Mouse (Mus musculus): ENCODE results near the gene Fgfr2. TPM values are rescaled to one million over a fixed set of nuclear protein-coding genes. Genes with fewer than 3 reads are reported as not detected.

Gene Fgfr2
- polyA plus RNA-seq, 1 experiment from 2014 or later = 20.3 TPM

- Histone ChIP-seq H3K4me3 (ENCODE audit: low read length) (no peak overlapping the region), H3K4me1 (ENCODE audit: control insufficient read depth, insufficient read depth, low read length) (peaks cover 92% of the 10 kb centered on the region), H3K9ac (ENCODE audit: low read length) (peak overlapping the region; percentile 42), H3K27me3 (ENCODE audit: control insufficient read depth, insufficient read depth, low read length) (no peaks in the 10 kb centered on the region), H3K9me3 (replicated peaks; ENCODE audit: control insufficient read depth, low read length) (no peaks in the 10 kb centered on the region), H3K4me2 (ENCODE audit: low read depth, low read length) (no peak overlapping the region), H3K36me3 (ENCODE audit: control insufficient read depth, insufficient read depth) (no peaks in the 10 kb centered on the region), H3K27ac (ENCODE audit: low read length) (peak overlapping the region; percentile 49)
- 51% methylated on average over 5 of the region's 5 CpGs for WGBS
- no peak for ATAC-seq (replicated peaks; ENCODE audit: extremely low read depth, insufficient read depth, low FRiP score)
Observed at GRCm38 (mm10) chr7:132806286-132806685, 316.9 kb downstream of the Fgfr2 start.

DNA sequence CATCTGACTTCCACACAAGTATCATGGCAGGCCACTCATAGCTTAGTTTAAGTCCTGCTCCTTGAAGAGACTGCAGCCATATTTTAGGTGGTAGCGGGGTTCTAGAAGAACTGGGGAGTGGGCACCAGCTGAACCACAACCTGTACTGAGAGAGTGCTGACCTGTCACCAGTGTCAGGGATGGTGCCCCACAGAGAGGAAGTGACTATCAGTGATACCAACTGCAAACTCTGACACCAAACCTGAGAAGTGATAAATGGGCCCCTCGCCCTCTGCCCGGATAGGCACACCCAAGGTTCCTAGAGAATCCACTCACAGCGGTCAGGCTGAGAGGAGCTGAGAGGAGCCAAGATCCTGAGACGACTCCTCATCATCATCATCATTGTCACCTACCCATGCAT lies 318.2 kb downstream of the Fgfr2 start:
- WGBS = 76% methylated on average over 5 of the region's 5 CpGs
- H3K4me3 ChIP-seq (ENCODE audit: low read length) = no peak overlapping the region
- no peaks in the 10 kb centered on the region for H3K36me3 ChIP-seq (ENCODE audit: control insufficient read depth, insufficient read depth)
- no peaks in the 10 kb centered on the region for H3K9me3 ChIP-seq (replicated peaks; ENCODE audit: control insufficient read depth, low read length)
- H3K9ac ChIP-seq (ENCODE audit: low read length) = no peak overlapping the region
- H3K27ac ChIP-seq (ENCODE audit: low read length) = no peak overlapping the region
- peaks cover 87% of the 10 kb centered on the region for H3K4me1 ChIP-seq (ENCODE audit: control insufficient read depth, insufficient read depth, low read length)
- H3K4me2 ChIP-seq (ENCODE audit: low read depth, low read length) = no peak overlapping the region
- ATAC-seq (replicated peaks; ENCODE audit: extremely low read depth, insufficient read depth, low FRiP score) = no peak
- H3K27me3 ChIP-seq (ENCODE audit: control insufficient read depth, insufficient read depth, low read length) = no peaks in the 10 kb centered on the region

DNA sequence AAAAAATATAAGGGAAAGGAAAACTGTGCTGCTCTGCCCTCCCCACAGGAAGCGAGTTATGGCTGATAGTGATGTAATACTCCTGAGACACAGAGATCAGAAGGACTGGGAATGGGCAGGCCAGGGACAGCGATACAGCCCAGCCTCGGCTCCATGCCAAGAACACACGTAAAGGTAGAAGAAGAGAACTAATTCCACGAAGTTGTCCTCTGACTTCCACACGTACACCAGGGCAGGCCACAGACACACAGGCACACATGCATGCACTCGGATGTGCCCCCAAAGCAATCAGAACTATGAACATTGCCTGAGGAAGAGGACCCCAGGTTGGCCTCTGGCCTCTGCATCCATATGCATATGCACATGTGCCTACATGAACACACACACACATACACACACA lies 318.7 kb downstream of the Fgfr2 start:
- Histone ChIP-seq H3K9me3 (replicated peaks; ENCODE audit: control insufficient read depth, low read length) (no peaks in the 10 kb centered on the region), H3K4me2 (ENCODE audit: low read depth, low read length) (no peak overlapping the region), H3K9ac (ENCODE audit: low read length) (no peak overlapping the region), H3K4me1 (ENCODE audit: control insufficient read depth, insufficient read depth, low read length) (peaks cover 87% of the 10 kb centered on the region), H3K36me3 (ENCODE audit: control insufficient read depth, insufficient read depth) (no peaks in the 10 kb centered on the region), H3K4me3 (ENCODE audit: low read length) (no peak overlapping the region), H3K27me3 (ENCODE audit: control insufficient read depth, insufficient read depth, low read length) (no peaks in the 10 kb centered on the region), H3K27ac (ENCODE audit: low read length) (peak overlapping the region; percentile 70)
- 60% methylated on average over 7 of the region's 7 CpGs for WGBS
- no peak for ATAC-seq (replicated peaks; ENCODE audit: extremely low read depth, insufficient read depth, low FRiP score)

DNA sequence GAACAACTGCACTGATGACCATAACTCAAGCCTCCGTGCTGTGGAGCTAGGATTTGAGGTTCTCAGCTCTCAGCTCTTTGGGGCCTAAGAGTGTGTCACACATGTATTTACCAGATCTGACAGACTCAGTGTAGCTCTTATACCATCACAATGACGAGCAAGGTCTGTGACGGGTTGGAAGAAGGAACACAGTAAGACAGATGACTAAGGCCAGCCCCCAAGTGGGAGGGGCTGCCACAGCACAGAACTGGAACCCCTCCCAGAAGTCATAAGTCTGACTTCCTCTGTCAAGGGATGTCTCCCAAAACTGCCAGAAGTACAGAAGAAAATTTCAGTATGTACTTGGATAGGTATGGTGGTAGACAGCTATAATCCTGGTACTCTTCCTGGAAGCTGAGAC lies 319.2 kb downstream of the Fgfr2 start:
- H3K9me3 ChIP-seq (replicated peaks; ENCODE audit: control insufficient read depth, low read length) = no peaks in the 10 kb centered on the region
- H3K9ac ChIP-seq (ENCODE audit: low read length) = no peak overlapping the region
- H3K27ac ChIP-seq (ENCODE audit: low read length) = peak overlapping the region; percentile 70
- no peak overlapping the region for H3K4me3 ChIP-seq (ENCODE audit: low read length)
- no peaks in the 10 kb centered on the region for H3K36me3 ChIP-seq (ENCODE audit: control insufficient read depth, insufficient read depth)
- H3K4me1 ChIP-seq (ENCODE audit: control insufficient read depth, insufficient read depth, low read length) = peaks cover 87% of the 10 kb centered on the region
- no peaks in the 10 kb centered on the region for H3K27me3 ChIP-seq (ENCODE audit: control insufficient read depth, insufficient read depth, low read length)
- no peak overlapping the region for H3K4me2 ChIP-seq (ENCODE audit: low read depth, low read length)
- no peak for ATAC-seq (replicated peaks; ENCODE audit: extremely low read depth, insufficient read depth, low FRiP score)
- 48% methylated on average over 3 of the region's 3 CpGs for WGBS

- Histone ChIP-seq H3K27ac (ENCODE audit: low read length) (peak overlapping the region; percentile 70), H3K27me3 (ENCODE audit: control insufficient read depth, insufficient read depth, low read length) (no peaks in the 10 kb centered on the region), H3K9me3 (replicated peaks; ENCODE audit: control insufficient read depth, low read length) (no peaks in the 10 kb centered on the region), H3K4me1 (ENCODE audit: control insufficient read depth, insufficient read depth, low read length) (peaks cover 82% of the 10 kb centered on the region), H3K4me2 (ENCODE audit: low read depth, low read length) (no peak overlapping the region), H3K9ac (ENCODE audit: low read length) (0 out of 2 replicates have a peak overlapping the region, but pooled peaks have one; percentile 2), H3K36me3 (ENCODE audit: control insufficient read depth, insufficient read depth) (no peaks in the 10 kb centered on the region), H3K4me3 (ENCODE audit: low read length) (no peak overlapping the region)
- no peak for ATAC-seq (replicated peaks; ENCODE audit: extremely low read depth, insufficient read depth, low FRiP score)
- WGBS = 76% methylated on average over 2 of the region's 2 CpGs
Observed at GRCm38 (mm10) chr7:132803336-132803735, 319.8 kb downstream of the Fgfr2 start.

- no peak overlapping the region for H3K4me3 ChIP-seq (ENCODE audit: low read length)
- WGBS = 49% methylated on average over 11 of the region's 11 CpGs
- H3K36me3 ChIP-seq (ENCODE audit: control insufficient read depth, insufficient read depth) = no peaks in the 10 kb centered on the region
- no peaks in the 10 kb centered on the region for H3K27me3 ChIP-seq (ENCODE audit: control insufficient read depth, insufficient read depth, low read length)
- no peak overlapping the region for H3K4me2 ChIP-seq (ENCODE audit: low read depth, low read length)
- H3K9me3 ChIP-seq (replicated peaks; ENCODE audit: control insufficient read depth, low read length) = no peaks in the 10 kb centered on the region
- peak overlapping the region; percentile 27; the same call in 1 of the 2 replicates for H3K9ac ChIP-seq (ENCODE audit: low read length)
- ATAC-seq (replicated peaks; ENCODE audit: extremely low read depth, insufficient read depth, low FRiP score) = no peak
- peaks cover 76% of the 10 kb centered on the region for H3K4me1 ChIP-seq (ENCODE audit: control insufficient read depth, insufficient read depth, low read length)
- peak overlapping the region; percentile 70 for H3K27ac ChIP-seq (ENCODE audit: low read length)
Observed at GRCm38 (mm10) chr7:132802691-132803090, 320.5 kb downstream of the Fgfr2 start.

GRCm38 (mm10) chr7:132802066-132802465 lies 321.1 kb downstream of the Fgfr2 start:
- no peak overlapping the region for H3K4me2 ChIP-seq (ENCODE audit: low read depth, low read length)
- peaks cover 70% of the 10 kb centered on the region for H3K4me1 ChIP-seq (ENCODE audit: control insufficient read depth, insufficient read depth, low read length)
- no peak for ATAC-seq (replicated peaks; ENCODE audit: extremely low read depth, insufficient read depth, low FRiP score)
- H3K9me3 ChIP-seq (replicated peaks; ENCODE audit: control insufficient read depth, low read length) = no peaks in the 10 kb centered on the region
- no peaks in the 10 kb centered on the region for H3K27me3 ChIP-seq (ENCODE audit: control insufficient read depth, insufficient read depth, low read length)
- H3K9ac ChIP-seq (ENCODE audit: low read length) = no peak overlapping the region
- no peaks in the 10 kb centered on the region for H3K36me3 ChIP-seq (ENCODE audit: control insufficient read depth, insufficient read depth)
- H3K4me3 ChIP-seq (ENCODE audit: low read length) = no peak overlapping the region
- peak overlapping the region; percentile 70 for H3K27ac ChIP-seq (ENCODE audit: low read length)
- 65% methylated on average over 2 of the region's 2 CpGs for whole genome bisulfite sequencing

- Histone ChIP-seq H3K36me3 (ENCODE audit: control insufficient read depth, insufficient read depth) (no peaks in the 10 kb centered on the region), H3K4me1 (ENCODE audit: control insufficient read depth, insufficient read depth, low read length) (peaks cover 64% of the 10 kb centered on the region), H3K9ac (ENCODE audit: low read length) (no peak overlapping the region), H3K9me3 (replicated peaks; ENCODE audit: control insufficient read depth, low read length) (no peaks in the 10 kb centered on the region), H3K4me2 (ENCODE audit: low read depth, low read length) (no peak overlapping the region), H3K27me3 (ENCODE audit: control insufficient read depth, insufficient read depth, low read length) (no peaks in the 10 kb centered on the region), H3K4me3 (ENCODE audit: low read length) (no peak overlapping the region), H3K27ac (ENCODE audit: low read length) (no peak overlapping the region)
- no peak for ATAC-seq (replicated peaks; ENCODE audit: extremely low read depth, insufficient read depth, low FRiP score)
- WGBS = 80% methylated on average over 5 of the region's 5 CpGs
Observed at GRCm38 (mm10) chr7:132801509-132801908, 321.6 kb downstream of the Fgfr2 start.

- 57% methylated on average over 10 of the region's 10 CpGs for WGBS
- Histone ChIP-seq H3K27ac (ENCODE audit: low read length) (peak overlapping the region; percentile 74), H3K4me1 (ENCODE audit: control insufficient read depth, insufficient read depth, low read length) (peaks cover 58% of the 10 kb centered on the region), H3K9me3 (replicated peaks; ENCODE audit: control insufficient read depth, low read length) (no peaks in the 10 kb centered on the region), H3K27me3 (ENCODE audit: control insufficient read depth, insufficient read depth, low read length) (no peaks in the 10 kb centered on the region), H3K4me2 (ENCODE audit: low read depth, low read length) (no peak overlapping the region), H3K4me3 (ENCODE audit: low read length) (no peak overlapping the region), H3K36me3 (ENCODE audit: control insufficient read depth, insufficient read depth) (no peaks in the 10 kb centered on the region), H3K9ac (ENCODE audit: low read length) (peak overlapping the region; percentile 51)
- no peak for ATAC-seq (replicated peaks; ENCODE audit: extremely low read depth, insufficient read depth, low FRiP score)
Observed at GRCm38 (mm10) chr7:132800868-132801267, 322.3 kb downstream of the Fgfr2 start.
